Mouse (Mus musculus): ENCODE results near the gene Rab11fip5.

Rab11fip5 gene

DNA sequence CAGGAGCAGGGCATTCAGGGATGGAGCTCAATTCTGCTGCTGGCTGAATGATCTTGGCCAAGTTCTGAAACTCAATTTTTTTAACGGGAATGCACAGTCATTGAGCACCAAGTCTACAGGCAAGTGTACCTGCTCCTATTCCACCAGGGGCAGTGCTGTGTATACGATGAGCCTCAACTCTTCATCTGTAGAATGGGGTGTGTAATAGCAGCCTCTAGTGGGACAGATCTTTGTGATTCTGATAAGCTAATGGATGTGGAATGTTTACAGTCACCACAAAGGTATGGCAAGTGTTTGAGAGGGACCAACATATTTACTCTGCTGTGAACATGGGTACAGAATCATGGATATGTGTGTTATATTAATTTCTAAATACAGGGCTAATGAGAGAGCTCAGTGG is 58.2 kb downstream of the Rab11fip5 start:
- DNase-seq (ENCODE audit: extremely low read depth, low read depth): no peak

DNA sequence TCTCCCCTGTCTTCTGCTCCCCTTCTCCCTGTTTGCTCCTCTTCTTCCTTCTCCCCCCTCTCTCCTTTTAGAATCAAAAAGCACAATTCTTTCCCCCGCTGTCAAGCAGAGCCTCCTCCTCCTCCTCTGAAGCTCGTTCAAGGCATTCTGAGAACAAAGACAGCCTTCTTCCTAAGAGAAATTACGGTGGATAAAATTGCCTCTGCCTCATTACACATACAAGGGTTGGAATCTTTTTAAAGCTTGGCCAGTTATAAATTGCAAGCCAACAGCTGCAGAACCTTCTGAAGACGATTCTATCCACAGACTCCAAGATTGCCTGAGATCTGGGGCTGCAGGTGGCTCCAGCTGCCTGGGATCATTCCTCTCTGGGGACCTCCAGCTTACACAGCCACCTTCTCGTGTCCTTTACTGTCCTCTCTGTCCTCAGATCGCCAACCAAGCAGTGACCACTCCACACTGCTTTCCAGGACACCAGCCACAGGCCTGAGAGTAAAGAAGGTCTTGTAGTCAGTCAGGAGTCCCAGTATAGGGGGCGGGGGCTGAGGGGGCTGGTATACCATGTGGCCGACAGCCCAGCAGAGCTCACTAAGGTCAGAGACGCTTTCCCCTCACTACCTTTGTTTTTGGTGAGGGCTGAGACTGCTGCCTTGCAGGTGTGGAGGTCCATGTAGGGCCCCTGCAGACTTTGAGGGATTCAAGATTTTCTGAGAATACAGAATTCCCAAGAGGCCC is 60.2 kb downstream of the Rab11fip5 start:
- no peak for DNase-seq (ENCODE audit: extremely low read depth, low read depth)

DNA sequence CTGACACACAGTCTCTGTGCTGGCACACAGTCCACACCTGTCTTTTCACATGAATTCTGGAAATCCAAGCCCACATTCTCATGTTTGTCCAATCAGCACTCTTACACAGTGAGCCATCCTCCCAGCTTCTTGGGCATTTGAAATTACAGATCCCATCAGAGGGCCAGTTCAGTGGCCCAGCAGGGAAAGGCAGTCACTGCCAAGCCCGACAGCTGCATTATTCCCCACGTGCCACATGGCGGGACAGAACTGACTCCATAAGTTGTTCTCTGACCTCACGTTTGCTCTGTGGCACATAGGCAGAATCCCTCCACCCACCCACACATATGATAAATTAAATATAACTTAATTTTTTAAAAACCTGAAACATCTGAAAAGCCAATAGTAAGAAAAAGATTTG is 66.5 kb downstream of the Rab11fip5 start:
- no peak for DNase-seq (ENCODE audit: extremely low read depth, low read depth)

DNA sequence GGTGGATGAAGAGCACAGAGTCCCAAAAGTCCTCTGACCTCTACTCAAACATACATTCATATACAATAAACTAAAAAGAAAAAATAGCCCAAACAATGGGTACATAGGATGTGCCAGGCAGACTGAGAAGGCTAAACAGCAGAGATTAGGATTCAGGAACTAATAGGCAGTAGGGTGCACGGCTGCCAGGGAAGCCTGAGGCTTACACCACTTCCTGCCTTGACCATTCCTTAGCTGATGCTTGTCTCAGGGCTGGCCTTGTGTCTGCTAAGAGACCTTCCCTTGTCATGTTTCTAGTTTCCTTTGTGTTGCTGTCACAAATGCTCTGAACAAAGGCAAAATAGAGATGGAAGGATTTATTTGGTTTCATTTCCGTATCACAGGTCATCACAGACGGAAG is 68.1 kb downstream of the Rab11fip5 start:
- DNase-seq (ENCODE audit: extremely low read depth, low read depth): no peak

DNA sequence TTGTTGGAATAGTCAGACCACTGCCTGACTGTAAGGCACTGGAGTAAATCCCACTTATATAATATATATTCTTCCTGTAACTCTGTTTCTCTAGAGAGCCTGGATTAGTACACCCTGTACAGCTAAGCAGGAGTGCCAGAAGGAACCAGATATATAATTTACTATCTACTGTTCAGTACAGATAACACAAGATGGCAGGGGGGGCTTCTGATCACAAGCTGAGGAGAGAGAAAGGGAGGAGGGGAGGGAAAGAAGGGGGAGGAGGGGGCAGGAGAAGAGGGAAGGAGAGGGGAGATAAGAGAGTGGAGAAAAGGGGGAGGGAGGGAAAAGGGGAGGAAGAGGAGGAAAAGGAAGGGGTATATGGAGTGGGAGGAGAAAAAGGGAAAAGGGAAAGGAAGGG is 68.6 kb downstream of the Rab11fip5 start:
- DNase-seq (ENCODE audit: extremely low read depth, low read depth): no peak

DNA sequence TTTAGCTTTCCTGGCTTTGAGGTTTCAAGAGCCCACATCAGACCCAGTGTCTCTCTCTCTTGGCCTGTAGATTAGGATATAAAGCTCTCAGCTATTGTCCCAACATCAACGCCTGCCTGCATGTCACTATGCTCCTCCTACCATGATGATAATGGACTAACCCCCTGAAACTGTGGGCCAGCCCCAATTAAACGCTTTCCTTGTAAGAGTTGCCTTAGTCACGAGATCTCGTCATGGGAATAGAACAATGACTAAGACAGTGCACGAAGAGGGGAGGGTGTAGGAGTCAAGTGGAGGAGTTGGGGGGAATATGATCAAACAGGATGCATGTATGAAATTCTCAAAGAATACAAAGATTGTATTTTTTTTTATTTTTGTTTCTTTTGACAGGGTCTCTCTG is 69.5 kb downstream of the Rab11fip5 start:
- no peak for DNase-seq (ENCODE audit: extremely low read depth, low read depth)

DNA sequence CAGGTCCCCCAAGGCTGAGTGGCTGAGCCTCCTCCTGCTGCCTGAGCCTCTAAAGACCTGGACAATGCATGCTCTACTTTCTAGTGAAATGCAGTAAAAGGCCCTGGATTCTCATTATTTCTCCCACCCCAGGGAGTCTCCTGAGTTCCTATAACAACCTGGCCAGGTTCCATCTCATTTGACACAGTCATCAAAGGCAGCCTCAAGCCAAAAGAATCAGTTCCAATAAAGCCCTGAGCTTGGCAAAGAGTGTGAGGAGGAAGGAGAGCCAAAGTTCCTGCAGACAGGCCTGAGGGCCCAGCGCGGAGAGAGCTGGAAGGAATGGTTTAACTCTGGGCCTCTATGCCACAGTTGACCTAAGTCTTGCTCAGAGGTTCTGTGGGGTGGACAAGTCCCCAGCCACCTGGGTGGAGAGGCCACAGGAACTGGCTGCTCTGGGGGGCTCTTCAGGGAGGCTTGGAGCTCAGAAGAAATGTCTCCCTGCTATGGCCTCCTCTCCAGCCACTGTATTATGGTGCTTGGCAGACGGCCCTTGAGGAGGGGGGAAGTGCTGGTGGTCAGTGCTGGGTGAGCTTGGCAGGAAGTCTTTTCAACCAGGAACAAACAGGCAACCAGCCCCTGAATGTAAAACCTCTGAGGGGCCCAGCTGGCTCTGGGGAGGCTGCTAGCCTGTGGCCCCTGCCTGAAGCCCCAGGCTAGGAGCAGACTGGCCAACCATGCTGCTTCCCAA is 71.9 kb downstream of the Rab11fip5 start:
- no peak for DNase-seq (ENCODE audit: extremely low read depth, low read depth)

DNA sequence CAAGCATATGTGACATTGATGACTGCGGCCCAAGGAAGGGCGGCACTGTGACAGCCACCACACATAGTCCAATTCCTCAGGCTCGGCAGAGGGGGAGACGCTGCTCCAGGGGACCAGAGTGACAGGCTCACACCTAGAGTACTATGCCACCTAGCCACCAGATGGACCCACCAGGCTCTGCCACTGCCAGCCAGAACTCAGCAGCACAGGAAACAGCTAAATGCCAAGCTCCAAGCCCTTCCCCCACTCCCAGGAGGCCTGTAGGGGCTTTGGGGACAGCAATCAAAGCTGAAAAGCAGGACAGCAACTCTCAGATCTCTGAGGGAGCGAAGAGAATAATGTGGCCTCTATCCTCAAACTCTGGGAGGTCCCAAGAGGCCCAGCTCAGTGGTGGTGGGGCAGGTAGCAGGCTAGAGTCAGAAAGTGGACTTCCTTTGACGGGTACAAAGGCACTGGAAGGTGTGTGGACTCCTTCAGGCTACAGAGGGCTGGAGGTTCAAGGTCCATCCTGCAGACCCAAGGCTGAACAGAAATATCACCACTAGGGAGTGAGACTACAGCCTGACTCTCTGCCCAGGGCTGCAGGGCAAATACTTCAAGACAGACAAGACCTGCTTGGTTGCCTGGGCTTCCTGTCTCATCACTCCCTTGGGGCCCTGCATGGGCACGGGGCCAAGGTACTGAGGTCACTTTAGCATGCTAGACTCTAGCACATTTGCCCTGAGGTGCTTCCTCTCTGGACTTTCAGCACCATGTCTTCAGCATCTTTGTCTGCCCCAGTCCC is 78.9 kb downstream of the Rab11fip5 start:
- DNase-seq (ENCODE audit: extremely low read depth, low read depth): no peak

DNA sequence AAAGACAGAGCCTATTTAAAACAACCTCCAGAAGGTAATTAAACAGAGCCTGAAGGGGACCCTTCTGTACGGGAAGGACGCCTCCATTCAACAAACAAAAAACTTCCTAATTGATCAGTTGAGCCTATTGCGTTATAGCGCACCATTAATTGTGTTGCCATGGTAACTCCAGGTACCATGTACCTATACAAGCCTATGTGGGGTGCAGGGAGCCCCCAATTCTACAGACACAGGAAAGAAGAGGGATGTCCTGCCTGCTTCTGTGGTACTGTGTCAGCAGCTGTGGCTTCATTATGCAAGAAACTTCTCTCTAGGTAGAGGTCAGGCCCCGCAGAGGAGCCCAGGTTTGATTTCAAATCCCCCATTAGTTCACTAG is 80.4 kb downstream of the Rab11fip5 start:
- DNase-seq (ENCODE audit: extremely low read depth, low read depth): no peak

DNA sequence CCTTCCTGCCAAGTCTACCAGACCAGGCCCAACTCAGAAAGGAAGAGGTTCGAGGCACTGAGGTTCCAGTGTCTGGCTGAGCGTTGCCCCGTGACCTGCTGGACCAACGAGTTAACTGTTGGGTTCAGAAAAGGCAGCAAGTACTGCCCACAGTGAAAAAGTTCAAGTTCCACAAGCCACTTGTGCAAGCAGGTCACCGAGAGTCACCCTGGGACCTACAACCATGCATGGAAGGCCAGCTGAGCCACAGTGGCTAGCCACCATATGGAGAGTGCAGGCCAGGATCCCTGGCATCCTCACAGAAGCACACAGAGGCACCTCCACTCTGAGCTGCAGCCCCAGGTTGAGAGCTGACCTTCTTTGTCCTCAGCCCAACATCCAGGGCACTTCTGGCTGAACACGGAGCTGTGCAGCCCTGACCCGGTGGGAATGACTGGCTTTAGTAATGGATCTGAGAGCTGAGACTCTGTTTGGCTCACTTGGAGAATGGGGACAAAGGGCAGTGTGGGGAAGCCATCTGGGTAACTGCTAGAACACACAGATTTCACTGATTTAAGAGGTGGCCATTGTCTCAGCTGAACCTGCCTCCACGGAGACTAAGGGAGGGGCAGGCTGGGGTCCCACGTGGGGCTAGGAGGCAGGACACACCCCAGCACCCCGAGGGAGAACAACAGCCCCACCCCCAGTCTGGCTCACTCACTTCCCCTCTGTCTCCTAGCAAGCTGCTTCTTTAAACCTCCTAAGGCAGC is 81.0 kb downstream of the Rab11fip5 start:
- no peak for DNase-seq (ENCODE audit: extremely low read depth, low read depth)

DNA sequence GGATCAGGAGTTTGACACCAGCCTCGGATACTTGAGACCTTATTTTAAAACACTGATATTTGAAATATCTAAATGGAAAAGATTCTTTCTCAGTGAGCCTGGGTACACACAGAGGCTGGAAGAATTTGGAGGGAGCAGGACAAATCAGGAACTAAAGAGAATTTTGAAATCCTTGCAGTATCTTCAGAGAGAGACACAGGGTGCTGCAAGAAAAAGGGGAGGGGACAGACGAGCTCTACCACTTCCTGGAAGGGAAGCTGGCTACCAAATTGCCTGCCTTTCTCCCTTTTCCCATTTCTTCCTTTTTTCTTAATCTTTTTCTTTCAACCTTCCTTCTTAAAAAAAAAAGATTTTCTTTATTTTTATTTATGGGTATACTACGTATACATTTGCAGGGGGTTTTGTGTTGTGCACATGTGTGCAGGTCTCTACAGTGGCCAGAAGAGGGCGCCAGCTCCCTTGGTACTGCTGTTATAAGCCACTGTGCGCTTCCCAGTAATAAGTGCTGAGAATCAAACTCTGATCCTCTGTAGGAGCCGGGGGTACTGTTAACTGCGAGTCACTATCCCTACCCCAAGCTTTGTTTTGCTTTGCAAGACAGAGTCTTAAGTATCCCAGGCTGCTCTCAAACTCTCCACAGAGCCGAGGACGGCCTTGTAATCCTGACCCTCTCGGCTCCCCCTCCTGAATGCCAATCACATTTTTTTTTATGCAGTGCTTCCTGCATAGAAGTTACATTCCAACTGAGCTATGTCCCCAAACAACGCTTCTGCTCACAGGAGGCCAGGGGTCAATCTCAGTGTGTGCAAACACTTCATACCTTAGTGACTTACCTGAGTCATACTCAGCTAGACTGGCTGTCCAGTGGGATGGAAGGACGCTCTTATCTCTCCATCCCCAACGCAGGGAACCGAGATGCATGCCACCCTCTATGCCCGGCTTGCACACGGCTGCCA is 83.3 kb downstream of the Rab11fip5 start:
- DNase-seq (ENCODE audit: extremely low read depth, low read depth): no peak

DNA sequence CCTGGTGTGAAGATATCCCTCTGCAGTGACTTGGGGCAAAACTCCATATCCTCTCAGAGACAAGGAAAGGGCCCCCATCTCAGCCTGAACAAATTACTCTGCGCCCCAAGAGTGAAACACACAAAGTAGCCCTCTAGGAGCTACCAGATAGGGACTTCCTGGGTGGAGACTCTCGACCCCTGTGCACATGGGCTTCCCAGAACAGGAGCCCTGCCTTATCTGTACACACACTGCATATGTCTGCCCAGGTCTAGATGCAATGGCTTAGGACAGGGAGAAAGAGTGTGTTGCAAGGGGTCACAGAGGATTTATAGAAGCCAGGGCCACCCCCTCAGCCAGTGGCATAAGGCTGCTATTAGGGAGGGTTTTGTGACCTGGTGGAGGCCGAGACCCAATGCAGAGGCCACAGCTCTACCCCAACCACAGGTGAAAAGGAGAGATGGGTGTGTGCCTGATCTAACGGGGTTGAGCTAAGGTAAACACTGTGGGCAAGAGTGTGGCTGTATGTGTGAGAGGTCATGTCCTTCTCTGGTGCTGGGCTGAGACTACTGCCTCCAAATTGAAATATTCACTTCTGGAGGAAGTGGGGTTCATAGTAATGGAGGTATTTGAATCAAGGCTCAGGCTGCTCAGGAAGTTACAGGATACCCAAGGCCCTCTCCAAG is 86.1 kb downstream of the Rab11fip5 start:
- DNase-seq (ENCODE audit: extremely low read depth, low read depth): peak; percentile 33

DNA sequence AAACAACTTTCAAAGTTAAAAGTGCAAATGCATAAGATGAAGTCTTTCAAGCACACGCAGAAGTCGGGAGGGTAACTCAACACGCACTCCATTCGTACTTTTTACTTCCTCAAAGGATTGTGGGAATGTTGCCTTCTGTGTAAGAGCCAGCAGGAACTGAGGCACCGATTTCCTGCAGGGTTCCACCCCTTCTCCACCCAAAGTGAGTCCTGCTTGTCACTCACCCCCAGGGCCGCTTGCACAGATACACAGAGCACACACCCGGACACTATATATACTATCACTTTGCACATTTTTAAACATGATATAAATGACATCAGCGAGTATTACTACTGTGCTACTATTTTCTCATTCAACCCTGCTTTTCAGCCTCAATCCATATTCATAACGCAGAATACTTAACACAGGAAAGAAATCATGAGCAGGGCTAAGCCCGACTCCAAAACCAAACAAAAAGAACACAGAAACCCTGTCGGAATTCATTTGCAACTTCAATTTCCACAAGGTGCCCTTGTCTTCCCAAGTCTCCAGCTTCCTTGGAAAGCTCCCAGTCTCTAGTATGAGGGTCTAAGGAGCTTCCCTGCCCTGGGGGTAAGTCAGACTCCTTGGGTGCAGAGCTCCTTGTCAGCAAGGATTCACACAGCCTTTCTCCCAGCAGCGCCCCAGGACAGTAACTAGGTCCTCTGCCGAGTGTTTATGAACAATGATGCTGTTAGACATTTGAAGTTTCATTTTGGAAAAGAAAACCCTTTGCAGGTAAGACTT is 88.0 kb downstream of the Rab11fip5 start:
- no peak for DNase-seq (ENCODE audit: extremely low read depth, low read depth)

Data from MEL-GATA-1-ER (cell line).